Mouse (Mus musculus) liver, adult 2 months (tissue): ENCODE results near the gene Ror1. TPM values are rescaled to one million over a fixed set of nuclear protein-coding genes. Genes with fewer than 3 reads are reported as not detected.
A peak's percentile ranks its signal among the peaks of the same experiment; 100 is the strongest.

Experiments used
- DNase-seq: peaks from one replicate; pipeline ENCODE4 v3.0.0-alpha.2; 2011; ENCODE audit warnings: low read depth, low spot score; ENCODE audit errors: extremely low read depth
- H3K27ac ChIP-seq: fragments of 200-500 bp; replicated peaks from 2 replicates; pipeline ENCODE4 v1.5.1; 2012; ENCODE audit warnings: low read depth, mild to moderate bottlenecking, control low read depth, inconsistent platforms, low read length; ENCODE audit not compliant: insufficient read depth
- H3K27me3 ChIP-seq: fragments of 200-500 bp; 2 replicates; pipeline ENCODE4 v1.6.1; 2012; ENCODE audit warnings: mild to moderate bottlenecking, moderate library complexity, low read length, inconsistent platforms; ENCODE audit not compliant: control insufficient read depth, insufficient read depth
- H3K36me3 ChIP-seq: fragments of 200-500 bp; 2 replicates; pipeline ENCODE4 v1.6.1; 2012; ENCODE audit warnings: low read length, inconsistent platforms; ENCODE audit not compliant: control insufficient read depth, insufficient read depth
- H3K4me1 ChIP-seq: fragments of 200-500 bp; 2 replicates; pipeline ENCODE4 v1.6.1; 2011; ENCODE audit warnings: low read length; ENCODE audit not compliant: control insufficient read depth, insufficient read depth
- H3K4me3 ChIP-seq: fragments of 200-500 bp; 2 replicates; pipeline ENCODE4 v1.5.1; 2011; ENCODE audit warnings: low read depth, mild to moderate bottlenecking, control low read depth, low read length, moderate library complexity; ENCODE audit not compliant: insufficient read depth
- H3K79me2 ChIP-seq: fragments of 200-500 bp; 2 replicates; pipeline ENCODE4 v1.6.1; 2012; ENCODE audit warnings: inconsistent platforms, mild to moderate bottlenecking, low read length, moderate library complexity; ENCODE audit not compliant: control insufficient read depth, insufficient read depth
- H3K9ac ChIP-seq: fragments of 200-500 bp; 2 replicates; pipeline ENCODE4 v1.6.1; 2012; ENCODE audit warnings: low read depth, mild to moderate bottlenecking, control low read depth, inconsistent platforms, low read length
- CTCF ChIP-seq: fragments of 200-500 bp; IDR thresholded peaks from 2 replicates; pipeline ENCODE4 v1.5.1; 2011; ENCODE audit warnings: low read depth, low read length, control low read depth
- POLR2A ChIP-seq: fragments of 200-500 bp; IDR thresholded peaks from 2 replicates; pipeline ENCODE4 v1.6.1; 2011; ENCODE audit warnings: low read length, control low read depth; ENCODE audit not compliant: insufficient read depth; ENCODE audit errors: extremely low read depth
- WGBS: fragments of 180-500 bp; shearing (Covaris S2); methylation state at CpG from one replicate; pipeline ENCODE4 v1.1.7; 2018; 5-methylcytosine and 5-hydroxymethylcytosine counted together
- polyA plus RNA-seq: library from polyadenylated mRNA; depleted of rRNA; stranded (reverse); fragments of >200 nt; gene quantifications from 2 replicates; pipeline ENCODE4 v1.2.3, GENCODE M21; 2012
- total RNA-seq: library from RNA; depleted of rRNA; stranded (reverse); fragments of >200 nt; gene quantifications from 2 replicates; pipeline ENCODE4 v1.2.3, GENCODE M21; 2014

The Ror1 gene
- total and polyA plus RNA-seq, 2 experiments, result 0.56 to 1.4 TPM

- 15% methylated on average over 1 of the region's 1 CpGs for WGBS
Observed at GRCm38 (mm10) chr4:100119431-100119830, 23.8 kb downstream of the Ror1 start.

GRCm38 (mm10) chr4:100120547-100120946, 25.0 kb downstream of the Ror1 start:
- 90% methylated on average over 5 of the region's 5 CpGs for WGBS

More at GRCm38 (mm10) chr4:100119431-100119830, 23.8 kb downstream of the Ror1 start:
- Histone ChIP-seq H3K9ac (no peak overlapping the region), H3K79me2 (no peaks in the 10 kb centered on the region; the same call in 1 of the 2 replicates), H3K4me3 (no peak overlapping the region), H3K4me1 (peaks cover 18% of the 10 kb centered on the region), H3K27ac (no peak overlapping the region), H3K27me3 (no peaks in the 10 kb centered on the region), H3K36me3 (no peaks in the 10 kb centered on the region)
- TF ChIP-seq POLR2A (no peak), CTCF (no peak)
- peak; percentile 42 for DNase-seq

GRCm38 (mm10) chr4:100122436-100122835, 26.8 kb downstream of the Ror1 start:
- Histone ChIP-seq H3K9ac (no peak overlapping the region), H3K79me2 (no peaks in the 10 kb centered on the region; the same call in 1 of the 2 replicates), H3K4me3 (no peak overlapping the region), H3K27ac (peak overlapping the region; percentile 5; the same call in 1 of the 2 replicates), H3K4me1 (peaks cover 19% of the 10 kb centered on the region), H3K27me3 (no peaks in the 10 kb centered on the region), H3K36me3 (no peaks in the 10 kb centered on the region)
- TF ChIP-seq CTCF (no peak), POLR2A (no peak)
- 96% methylated on average over 3 of the region's 3 CpGs for WGBS
- no peak for DNase-seq

More at GRCm38 (mm10) chr4:100120547-100120946, 25.0 kb downstream of the Ror1 start:
- H3K36me3 ChIP-seq, result no peaks in the 10 kb centered on the region
- no peak overlapping the region for H3K27ac ChIP-seq
- no peak overlapping the region for H3K9ac ChIP-seq
- DNase-seq, result no peak
- peaks cover 19% of the 10 kb centered on the region for H3K4me1 ChIP-seq
- TF ChIP-seq CTCF (no peak), POLR2A (no peak)
- no peak overlapping the region for H3K4me3 ChIP-seq
- no peaks in the 10 kb centered on the region; the same call in 1 of the 2 replicates for H3K79me2 ChIP-seq
- H3K27me3 ChIP-seq, result no peaks in the 10 kb centered on the region

- DNase-seq, result peak; percentile 97
- 15% methylated on average over 3 of the region's 3 CpGs for WGBS
- H3K4me1 ChIP-seq, result peaks cover 14% of the 10 kb centered on the region
- no peak for TF ChIP-seq POLR2A
- TF ChIP-seq CTCF, result no peak
- no peaks in the 10 kb centered on the region for H3K36me3 ChIP-seq
- H3K27ac ChIP-seq, result peak overlapping the region; percentile 97
- H3K9ac ChIP-seq, result no peak overlapping the region
- no peaks in the 10 kb centered on the region; the same call in 1 of the 2 replicates for H3K79me2 ChIP-seq
- no peaks in the 10 kb centered on the region for H3K27me3 ChIP-seq
- peak overlapping the region; percentile 41; the same call in 1 of the 2 replicates for H3K4me3 ChIP-seq
Observed at GRCm38 (mm10) chr4:100123519-100123918, 27.9 kb downstream of the Ror1 start.

GRCm38 (mm10) chr4:100124056-100124455, 28.5 kb downstream of the Ror1 start:
- no peaks in the 10 kb centered on the region; the same call in 1 of the 2 replicates for H3K79me2 ChIP-seq
- H3K36me3 ChIP-seq, result no peaks in the 10 kb centered on the region
- no peaks in the 10 kb centered on the region for H3K27me3 ChIP-seq
- peaks cover 11% of the 10 kb centered on the region for H3K4me1 ChIP-seq
- peak overlapping the region; percentile 47 for H3K9ac ChIP-seq
- H3K4me3 ChIP-seq, result 0 out of 2 replicates have a peak overlapping the region, but pooled peaks have one; percentile 5
- peak; percentile 65 for DNase-seq
- no peak for TF ChIP-seq CTCF
- TF ChIP-seq POLR2A, result no peak
- H3K27ac ChIP-seq, result peak overlapping the region; percentile 97

- WGBS, result 17% methylated on average over 1 of the region's 1 CpGs
- DNase-seq, result peak; percentile 64
Observed at GRCm38 (mm10) chr4:100124935-100125334, 29.3 kb downstream of the Ror1 start.

More at GRCm38 (mm10) chr4:100124935-100125334, 29.3 kb downstream of the Ror1 start:
- Histone ChIP-seq H3K79me2 (no peaks in the 10 kb centered on the region; the same call in 1 of the 2 replicates), H3K36me3 (no peaks in the 10 kb centered on the region), H3K9ac (no peak overlapping the region), H3K4me1 (peaks cover 8% of the 10 kb centered on the region), H3K27me3 (no peaks in the 10 kb centered on the region), H3K4me3 (no peak overlapping the region), H3K27ac (no peak overlapping the region)
- TF ChIP-seq CTCF, result no peak
- no peak for TF ChIP-seq POLR2A
